Mouse (Mus musculus): ENCODE results near the gene Them4. TPM values are rescaled to one million over a fixed set of nuclear protein-coding genes. Genes with fewer than 3 reads are reported as not detected.
"Not testable (repeated sequence)": the region's sequence is repeated elsewhere in the genome, so short reads cannot be mapped to it uniquely, and the experiment has no call there.

Them4 gene
- 10.2 and 10.4 TPM in 2 replicates for polyA plus RNA-seq (2015; fragmentation: Nextera tagmentation; extraction: Ambion mirVana)

DNA sequence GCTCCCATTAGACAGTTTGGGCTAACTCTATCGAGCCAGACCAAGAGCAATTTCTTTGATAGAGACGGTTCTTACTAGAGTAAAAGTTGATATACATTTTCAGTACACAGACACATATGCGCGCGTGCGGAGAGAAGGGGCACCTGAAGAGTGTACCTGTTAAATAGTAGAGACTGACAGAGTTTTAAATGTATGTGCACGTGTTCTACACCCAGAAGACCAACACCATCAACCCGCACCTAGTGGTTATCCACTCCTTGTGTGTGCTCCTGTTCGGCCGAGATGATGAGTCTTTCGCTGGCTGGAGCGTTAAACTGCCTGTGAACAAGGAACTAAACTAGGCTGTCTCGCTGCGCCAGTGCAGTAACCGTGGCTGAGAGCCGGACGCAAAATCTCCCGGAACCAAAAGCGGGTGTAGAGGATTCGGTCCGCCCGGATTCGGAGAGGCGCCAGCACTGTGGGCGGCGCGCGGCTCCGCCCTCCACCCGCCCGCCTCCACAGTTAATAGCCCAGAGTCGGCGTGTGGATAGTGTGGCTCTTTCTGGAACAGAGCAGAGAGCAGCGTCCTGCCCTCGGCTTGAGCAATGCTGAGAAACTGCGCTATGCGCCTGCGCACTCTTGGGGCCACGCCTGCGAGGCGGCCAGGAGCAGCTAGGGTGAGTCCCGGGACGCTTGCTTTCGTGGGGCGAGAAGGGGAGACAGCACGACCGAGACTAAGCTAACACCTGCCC, at the start of gene Them4:
TSS of gene Them4 (plus strand) at position 457 of the 731 bp plus-strand sequence.
- ATAC-seq (ENCODE audit: low FRiP score, low TSS enrichment) (peak; percentile 100), DNase-seq (ENCODE audit: low spot score) (peak; percentile 94)
- Histone ChIP-seq H3K27me3 (ENCODE audit: control insufficient read depth, insufficient read depth, low read length) (no peaks in the 10 kb centered on the region), H3K4me2 (replicated peaks; ENCODE audit: low read depth) (peak within 1 kb of the TSS; percentile 61), H3K9ac (ENCODE audit: low read length) (peak within 1 kb of the TSS; percentile 73), H3K4me1 (replicated peaks; ENCODE audit: control insufficient read depth, insufficient read depth) (no peaks in the 10 kb centered on the region), H3K4me3 (ENCODE audit: low read depth, low read length) (peak within 1 kb of the TSS; percentile 67), H3K36me3 (ENCODE audit: control insufficient read depth, insufficient read depth, low read length) (no peaks in the 10 kb centered on the region), H3K9me3 (ENCODE audit: control insufficient read depth, low read length) (no peaks in the 10 kb centered on the region), H3K27ac (replicated peaks) (peak within 1 kb of the TSS; percentile 88)
- WGBS: under 1% methylated on average over 47 of the region's 47 CpGs
- TF ChIP-seq CTCF (IDR thresholded peaks at IDR 0.05; ENCODE audit: low read depth): peak; percentile 45
- no peak for TF ChIP-seq EP300 (optimal IDR thresholded peaks at IDR 0.05)

DNA sequence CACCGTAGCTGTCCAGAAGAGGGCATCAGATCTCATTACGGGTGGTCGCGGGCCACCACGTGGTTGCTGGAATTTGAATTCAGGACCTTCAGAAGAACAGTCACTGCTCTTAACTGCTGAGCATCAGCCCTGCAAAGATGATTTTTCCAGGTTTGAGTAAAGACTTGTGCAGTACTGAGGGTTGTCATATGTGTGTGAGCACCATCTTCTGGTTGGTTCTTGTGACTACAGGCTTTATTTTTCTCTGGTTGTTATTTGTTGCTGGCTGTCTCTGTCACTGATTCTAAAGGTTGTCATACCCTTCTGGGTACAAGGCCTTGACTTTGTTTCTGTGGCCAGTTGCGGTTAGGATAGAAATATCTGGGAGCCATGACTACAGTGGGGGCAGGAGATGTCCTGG, 49.3 kb upstream of the Them4 start:
- Histone ChIP-seq H3K9ac (ENCODE audit: low read length) (no peak overlapping the region), H3K27ac (replicated peaks) (no peak overlapping the region), H3K27me3 (ENCODE audit: control insufficient read depth, insufficient read depth, low read length) (no peaks in the 10 kb centered on the region), H3K9me3 (ENCODE audit: control insufficient read depth, low read length) (no peaks in the 10 kb centered on the region), H3K36me3 (ENCODE audit: control insufficient read depth, insufficient read depth, low read length) (no peaks in the 10 kb centered on the region), H3K4me2 (replicated peaks; ENCODE audit: low read depth) (no peak overlapping the region), H3K4me3 (ENCODE audit: low read depth, low read length) (no peak overlapping the region), H3K4me1 (replicated peaks; ENCODE audit: control insufficient read depth, insufficient read depth) (no peaks in the 10 kb centered on the region)
- WGBS: 42% methylated on average over 6 of the region's 6 CpGs
- 0 out of 2 replicates have a peak, but pooled peaks have one; percentile 54 for ATAC-seq (ENCODE audit: low FRiP score, low TSS enrichment)
- TF ChIP-seq EP300 (optimal IDR thresholded peaks at IDR 0.05) (no peak), CTCF (IDR thresholded peaks at IDR 0.05; ENCODE audit: low read depth) (peak; percentile 69)
- no peak for DNase-seq (ENCODE audit: low spot score)

- not testable (repeated sequence) for DNase-seq (ENCODE audit: low spot score); H3K4me2 ChIP-seq (replicated peaks; ENCODE audit: low read depth); H3K27me3 ChIP-seq (ENCODE audit: control insufficient read depth, insufficient read depth, low read length); H3K36me3 ChIP-seq (ENCODE audit: control insufficient read depth, insufficient read depth, low read length); H3K4me1 ChIP-seq (replicated peaks; ENCODE audit: control insufficient read depth, insufficient read depth); H3K9ac ChIP-seq (ENCODE audit: low read length); H3K9me3 ChIP-seq (ENCODE audit: control insufficient read depth, low read length); H3K4me3 ChIP-seq (ENCODE audit: low read depth, low read length); H3K27ac ChIP-seq (replicated peaks); ATAC-seq (ENCODE audit: low FRiP score, low TSS enrichment)
- WGBS: 40% methylated on average over 1 of the region's 1 CpGs
Measured at GRCm38 (mm10) chr3:94263736-94264135, 46.2 kb upstream of the Them4 start, which contains the start of gene Gm4778. Gene Gm4778, plus strand, starts transcription at chr3:94264036.

DNA sequence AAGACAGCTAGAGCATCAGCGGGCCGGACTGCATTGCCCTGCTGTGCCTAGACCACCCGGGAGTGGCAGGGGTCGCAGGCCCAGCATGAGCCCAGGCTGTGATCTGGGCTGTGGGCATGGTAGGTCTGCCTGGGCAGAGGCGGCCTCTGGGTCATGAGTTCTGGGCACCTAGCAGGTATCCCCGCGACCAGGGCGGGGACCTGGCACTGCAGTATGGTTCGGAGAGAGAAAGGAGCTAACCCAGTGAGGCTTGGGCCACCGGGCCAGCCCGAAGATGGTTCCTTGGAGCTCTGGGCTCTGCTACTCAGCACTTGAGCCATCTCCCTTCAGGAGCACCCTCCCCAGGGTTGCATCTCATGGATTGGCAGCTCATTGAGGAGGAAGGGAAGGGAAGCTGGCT, 33.9 kb upstream of the Them4 start:
- no peak overlapping the region for H3K27ac ChIP-seq (replicated peaks)
- H3K36me3 ChIP-seq (ENCODE audit: control insufficient read depth, insufficient read depth, low read length): no peaks in the 10 kb centered on the region
- H3K4me3 ChIP-seq (ENCODE audit: low read depth, low read length): no peak overlapping the region
- no peaks in the 10 kb centered on the region for H3K9me3 ChIP-seq (ENCODE audit: control insufficient read depth, low read length)
- no peaks in the 10 kb centered on the region for H3K27me3 ChIP-seq (ENCODE audit: control insufficient read depth, insufficient read depth, low read length)
- ATAC-seq (ENCODE audit: low FRiP score, low TSS enrichment) (no peak), DNase-seq (ENCODE audit: low spot score) (no peak)
- H3K4me2 ChIP-seq (replicated peaks; ENCODE audit: low read depth): no peak overlapping the region
- H3K4me1 ChIP-seq (replicated peaks; ENCODE audit: control insufficient read depth, insufficient read depth): no peaks in the 10 kb centered on the region
- no peak for TF ChIP-seq CTCF (IDR thresholded peaks at IDR 0.05; ENCODE audit: low read depth)
- no peak for TF ChIP-seq EP300 (optimal IDR thresholded peaks at IDR 0.05)
- H3K9ac ChIP-seq (ENCODE audit: low read length): no peak overlapping the region
- 83% methylated on average over 11 of the region's 11 CpGs for WGBS

DNA sequence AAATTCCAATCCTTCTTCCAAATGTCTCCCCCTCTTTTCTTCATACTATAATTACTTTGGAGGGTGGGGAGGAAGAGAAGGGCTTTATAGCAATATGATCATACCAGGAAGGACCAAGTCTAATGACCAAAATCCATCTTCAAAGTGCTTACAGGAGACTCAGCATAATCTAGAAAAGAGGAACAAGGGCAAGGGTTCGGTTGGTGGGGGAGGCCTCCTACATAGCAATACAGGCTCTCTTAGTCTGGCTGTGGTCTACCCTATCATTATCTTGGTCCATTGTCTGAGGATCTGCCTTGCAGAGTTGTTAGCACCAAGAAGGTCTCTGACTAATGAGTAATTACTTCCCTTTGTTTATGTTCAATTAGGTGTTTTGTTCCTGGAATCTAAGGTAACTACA, 4.4 kb upstream of the Them4 start:
- 93% methylated on average over 1 of the region's 1 CpGs for WGBS
- no peaks in the 10 kb centered on the region for H3K9me3 ChIP-seq (ENCODE audit: control insufficient read depth, low read length)

DNA sequence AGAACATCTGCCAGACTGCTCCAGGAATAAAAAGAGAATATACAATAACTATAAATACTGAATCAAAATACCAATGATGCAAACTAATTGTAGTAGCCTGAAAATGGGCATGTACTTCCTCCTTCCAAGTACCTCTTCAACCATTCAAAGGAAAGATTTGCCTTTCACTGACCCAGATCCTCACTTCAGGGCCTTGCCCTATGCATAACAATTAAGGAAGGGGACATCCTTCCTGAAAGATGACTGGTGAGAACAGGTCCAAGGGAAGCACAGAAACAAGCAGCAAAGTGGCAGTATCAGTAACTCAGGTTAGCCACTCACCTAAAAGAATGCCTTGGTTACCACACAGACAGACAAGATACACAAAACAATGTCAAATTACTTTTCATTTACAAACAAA, 2.9 kb upstream of the Them4 start:
- no peak overlapping the region for H3K9ac ChIP-seq (ENCODE audit: low read length)
- H3K27me3 ChIP-seq (ENCODE audit: control insufficient read depth, insufficient read depth, low read length): no peaks in the 10 kb centered on the region
- no peaks in the 10 kb centered on the region for H3K9me3 ChIP-seq (ENCODE audit: control insufficient read depth, low read length)
- no peaks in the 10 kb centered on the region for H3K36me3 ChIP-seq (ENCODE audit: control insufficient read depth, insufficient read depth, low read length)
- DNase-seq (ENCODE audit: low spot score) (no peak), ATAC-seq (ENCODE audit: low FRiP score, low TSS enrichment) (no peak)
- no peaks in the 10 kb centered on the region for H3K4me1 ChIP-seq (replicated peaks; ENCODE audit: control insufficient read depth, insufficient read depth)
- no peak overlapping the region for H3K4me2 ChIP-seq (replicated peaks; ENCODE audit: low read depth)
- H3K4me3 ChIP-seq (ENCODE audit: low read depth, low read length): no peak overlapping the region
- H3K27ac ChIP-seq (replicated peaks): no peak overlapping the region
- TF ChIP-seq EP300 (optimal IDR thresholded peaks at IDR 0.05) (no peak), CTCF (IDR thresholded peaks at IDR 0.05; ENCODE audit: low read depth) (no peak)

More for the DNA sequence above, 4.4 kb upstream of the Them4 start:
- Histone ChIP-seq H3K9ac (ENCODE audit: low read length) (no peak overlapping the region), H3K27ac (replicated peaks) (no peak overlapping the region), H3K27me3 (ENCODE audit: control insufficient read depth, insufficient read depth, low read length) (no peaks in the 10 kb centered on the region), H3K4me1 (replicated peaks; ENCODE audit: control insufficient read depth, insufficient read depth) (no peaks in the 10 kb centered on the region), H3K4me3 (ENCODE audit: low read depth, low read length) (no peak overlapping the region), H3K36me3 (ENCODE audit: control insufficient read depth, insufficient read depth, low read length) (no peaks in the 10 kb centered on the region), H3K4me2 (replicated peaks; ENCODE audit: low read depth) (no peak overlapping the region)
- ATAC-seq (ENCODE audit: low FRiP score, low TSS enrichment) (no peak), DNase-seq (ENCODE audit: low spot score) (no peak)
- TF ChIP-seq EP300 (optimal IDR thresholded peaks at IDR 0.05) (no peak), CTCF (IDR thresholded peaks at IDR 0.05; ENCODE audit: low read depth) (no peak)
